Mouse (Mus musculus): ENCODE measurements around the gene H2afx.
"Not testable (repeated sequence)": the region's sequence is repeated elsewhere in the genome, so short reads cannot be mapped to it uniquely, and the experiment has no call there.

Gene H2afx

DNA sequence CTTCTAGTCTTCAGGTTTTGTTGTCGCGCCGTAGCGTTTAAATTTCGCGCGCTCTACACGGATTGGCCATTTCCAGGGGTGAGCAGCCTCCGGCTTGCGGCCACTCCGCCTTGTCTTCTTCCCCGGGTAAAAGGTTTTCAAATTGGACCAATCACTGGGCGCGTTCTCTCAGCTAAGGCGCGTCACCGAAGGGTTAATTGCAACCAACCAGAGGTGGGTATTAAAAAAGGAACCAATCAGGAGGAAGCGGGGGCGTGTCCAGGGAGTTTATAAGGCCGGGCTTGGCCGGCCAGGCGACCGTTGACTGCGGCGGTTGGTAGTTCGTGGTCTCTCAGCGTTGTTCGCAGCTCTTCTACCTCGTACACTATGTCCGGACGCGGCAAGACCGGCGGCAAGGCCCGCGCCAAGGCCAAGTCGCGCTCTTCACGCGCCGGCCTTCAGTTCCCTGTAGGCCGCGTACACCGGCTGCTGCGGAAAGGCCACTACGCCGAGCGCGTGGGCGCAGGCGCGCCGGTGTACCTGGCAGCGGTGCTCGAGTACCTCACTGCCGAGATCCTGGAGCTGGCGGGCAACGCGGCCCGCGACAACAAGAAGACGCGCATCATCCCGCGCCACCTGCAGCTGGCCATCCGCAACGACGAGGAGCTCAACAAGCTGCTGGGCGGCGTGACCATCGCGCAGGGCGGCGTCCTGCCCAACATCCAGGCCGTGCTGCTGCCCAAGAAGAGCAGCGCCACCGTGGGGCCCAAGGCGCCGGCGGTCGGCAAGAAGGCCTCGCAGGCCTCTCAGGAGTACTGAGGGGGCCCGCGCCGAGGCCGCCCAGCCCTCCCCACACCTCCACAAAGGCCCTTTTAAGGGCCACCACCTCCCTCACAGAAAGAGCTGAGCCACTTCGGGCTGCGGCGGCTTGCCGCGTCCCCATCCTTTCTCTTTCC lies at the start of gene H2afx:
H2afx (plus strand) TSS at position 299 of the 935 bp plus-strand sequence.
- DNase-seq, result peak; percentile 100

GRCm38 (mm10) chr9:44286256-44286850 lies 48.1 kb upstream of the H2afx start:
- DNase-seq, result no peak

- no peak for DNase-seq
Observed at GRCm38 (mm10) chr9:44287003-44287400, 47.5 kb upstream of the H2afx start.

- no peak for DNase-seq
Observed at GRCm38 (mm10) chr9:44287401-44288075, 47.0 kb upstream of the H2afx start.

GRCm38 (mm10) chr9:44288076-44288958 lies 46.2 kb upstream of the H2afx start, which contains the start of gene Abcg4:
Gene Abcg4 (minus strand): TSS chr9:44288615.
- DNase-seq, result no peak

GRCm38 (mm10) chr9:44288959-44289291 lies 45.6 kb upstream of the H2afx start:
- no peak for DNase-seq

DNA sequence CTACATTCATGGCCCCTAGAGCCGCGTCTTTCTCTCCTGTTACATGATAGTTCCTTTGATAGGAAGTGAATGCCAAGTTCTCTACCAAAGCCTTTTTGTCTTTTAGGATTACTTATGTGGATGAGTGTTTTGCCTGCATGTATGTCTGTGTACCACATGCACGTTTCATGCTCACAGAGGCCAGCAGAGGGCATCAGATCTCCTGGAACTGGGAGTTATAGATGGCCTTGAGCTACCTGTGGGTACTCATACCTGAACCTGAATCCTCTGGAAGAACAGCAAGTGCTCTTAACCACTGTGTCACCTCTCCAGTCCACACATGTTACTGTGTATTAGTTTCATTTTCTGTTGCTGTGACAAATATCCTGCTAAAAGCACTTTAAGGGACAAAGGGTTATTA lies 42.0 kb upstream of the H2afx start:
- DNase-seq, result peak; percentile 54

- not testable (repeated sequence) for DNase-seq
Observed at GRCm38 (mm10) chr9:44300001-44300400, 34.5 kb upstream of the H2afx start.

DNA sequence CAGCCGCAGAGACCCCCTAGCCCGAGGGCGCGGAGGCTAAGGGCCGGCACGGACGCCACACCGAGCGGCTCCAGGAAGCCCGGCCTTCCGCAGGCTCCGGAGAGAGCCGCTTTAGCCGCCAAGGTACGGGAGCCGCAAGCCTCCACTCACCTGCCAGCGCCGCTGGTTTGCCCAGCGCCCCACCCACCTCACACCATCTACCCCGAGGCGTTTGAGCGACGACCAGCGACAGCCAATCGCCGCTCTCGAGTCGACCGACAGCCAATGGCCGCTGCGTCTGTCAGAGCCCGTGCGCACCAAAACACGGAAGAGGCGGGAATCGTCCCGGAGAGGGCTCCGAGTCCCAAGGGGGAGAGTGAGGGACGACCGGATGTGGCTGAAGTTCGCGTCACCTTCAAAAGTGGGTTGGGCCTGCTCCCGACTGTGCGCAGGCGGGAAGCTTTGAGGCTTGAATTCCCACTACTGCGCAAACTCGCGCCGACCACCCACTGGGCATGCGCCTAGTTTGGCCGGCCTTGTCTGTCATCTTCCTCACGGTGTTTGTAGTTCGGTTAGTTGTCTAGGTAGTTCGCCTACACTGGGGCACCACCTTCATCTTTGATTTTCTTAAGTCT lies 28.9 kb upstream of the H2afx start, which contains the start of gene Hinfp:
Hinfp (minus strand) TSS at position 206 of the 614 bp plus-strand sequence.
- peak; percentile 99 for DNase-seq

DNA sequence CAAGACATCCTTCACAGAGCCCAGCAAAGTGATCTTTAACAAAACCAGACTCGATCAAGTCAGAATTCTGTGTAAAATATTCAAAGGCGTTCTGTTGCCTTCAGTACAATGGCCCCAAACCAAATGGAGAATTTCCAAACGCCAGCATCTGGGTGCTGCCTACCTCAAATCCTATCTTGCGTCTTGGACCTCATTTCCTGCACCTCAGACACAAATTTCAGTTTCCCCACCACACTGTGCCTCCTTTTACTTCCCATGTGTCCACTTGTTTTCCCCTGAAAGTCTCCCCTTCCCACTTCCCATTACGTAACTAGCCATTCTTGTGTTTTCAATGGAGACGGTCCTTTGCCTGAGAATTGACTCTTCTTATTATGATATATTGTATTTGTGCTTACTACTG lies 28.0 kb upstream of the H2afx start:
- no peak for DNase-seq

GRCm38 (mm10) chr9:44307248-44307647 lies 27.2 kb upstream of the H2afx start:
- no peak for DNase-seq

GRCm38 (mm10) chr9:44309756-44310155 lies 24.7 kb upstream of the H2afx start:
- DNase-seq, result no peak

DNA sequence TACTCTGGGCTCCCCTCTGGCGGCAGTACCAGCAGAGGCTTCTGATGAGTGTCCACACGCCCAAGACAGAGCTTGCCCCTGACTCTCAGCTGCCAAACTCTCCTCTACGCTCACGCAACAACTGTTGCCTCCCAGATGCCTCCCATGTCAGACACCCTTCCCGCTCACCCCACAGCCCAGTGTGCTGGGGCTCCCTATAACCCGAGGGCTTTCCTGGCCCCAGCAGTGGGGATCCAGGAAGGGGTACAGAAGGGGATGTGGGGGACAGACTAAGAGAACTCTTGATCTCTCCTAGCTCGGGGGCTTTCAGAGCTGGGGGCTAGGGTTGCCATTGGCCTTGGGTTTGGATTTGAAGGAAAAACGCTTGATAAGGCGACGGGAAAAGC lies 23.8 kb upstream of the H2afx start:
- DNase-seq, result no peak

DNA sequence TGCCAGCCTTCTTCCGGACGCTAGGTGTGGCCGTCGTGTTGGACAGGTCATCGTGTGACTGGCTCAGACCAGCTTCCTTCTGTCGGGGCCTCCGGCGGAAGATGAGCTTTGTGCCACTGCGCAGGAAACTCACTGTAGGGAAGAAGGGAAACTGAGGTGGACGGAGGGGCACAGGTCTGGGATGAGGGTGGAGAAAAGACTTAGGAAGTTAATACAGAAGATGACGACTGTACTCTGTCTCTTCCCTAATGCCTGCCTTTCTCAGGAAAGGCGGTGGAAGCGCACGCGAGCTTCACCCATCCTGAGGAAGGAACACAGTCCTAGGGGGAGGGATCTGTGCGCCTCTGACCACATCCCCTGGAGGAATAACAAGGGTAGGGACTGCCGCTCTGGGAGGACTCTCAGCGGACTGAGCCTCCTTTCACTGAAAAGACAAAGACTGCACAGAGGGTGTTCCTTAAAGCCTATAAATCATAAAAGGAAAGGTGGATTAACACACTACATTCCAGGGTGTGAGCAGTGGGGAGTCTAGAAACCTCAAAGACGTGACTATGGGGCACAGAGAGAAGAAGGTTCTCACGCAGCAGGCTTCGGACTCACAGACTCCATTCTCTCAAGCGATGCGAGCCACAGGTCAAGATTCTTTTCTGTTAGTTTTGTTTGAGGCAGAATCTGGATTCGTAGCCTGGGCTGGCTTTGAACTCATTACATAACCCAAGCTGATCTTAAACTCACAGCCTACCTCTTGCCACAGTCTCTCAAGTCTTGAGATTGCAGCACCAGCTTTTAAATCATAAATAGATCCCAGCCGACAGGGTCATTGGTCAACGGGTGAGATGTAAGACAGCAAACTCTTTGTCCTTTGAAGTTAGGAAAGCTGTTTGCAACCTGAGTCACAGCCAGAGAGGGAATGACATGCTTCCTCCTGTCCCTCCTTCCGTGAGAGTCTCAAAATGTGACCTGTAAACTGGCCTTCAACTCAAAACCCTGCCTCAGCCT lies 23.1 kb upstream of the H2afx start:
- peak; percentile 62 for DNase-seq

- no peak for DNase-seq
Observed at GRCm38 (mm10) chr9:44313476-44314256, 20.8 kb upstream of the H2afx start.

GRCm38 (mm10) chr9:44314257-44314547 lies 20.3 kb upstream of the H2afx start:
- DNase-seq, result no peak

DNA sequence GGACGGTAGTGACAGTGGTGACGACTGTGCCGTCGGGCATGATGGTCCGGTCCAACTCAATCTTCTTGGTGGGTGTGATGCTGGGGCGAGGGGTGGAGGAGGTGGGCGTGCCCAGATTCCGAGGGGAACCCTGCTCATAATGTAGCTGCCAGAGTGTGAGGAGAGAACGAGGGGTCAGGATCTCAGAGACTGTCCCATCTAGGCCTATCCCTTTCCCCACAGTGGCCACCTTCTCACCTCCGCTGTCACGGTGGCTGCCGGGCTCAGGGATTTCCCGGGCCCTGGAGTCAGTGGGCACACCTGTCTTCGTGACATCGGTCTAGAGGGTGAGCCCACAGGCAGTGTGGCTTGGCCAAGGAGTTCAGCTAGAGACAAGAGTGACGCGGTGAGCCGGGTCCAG lies 19.6 kb upstream of the H2afx start:
- no peak for DNase-seq

DNA sequence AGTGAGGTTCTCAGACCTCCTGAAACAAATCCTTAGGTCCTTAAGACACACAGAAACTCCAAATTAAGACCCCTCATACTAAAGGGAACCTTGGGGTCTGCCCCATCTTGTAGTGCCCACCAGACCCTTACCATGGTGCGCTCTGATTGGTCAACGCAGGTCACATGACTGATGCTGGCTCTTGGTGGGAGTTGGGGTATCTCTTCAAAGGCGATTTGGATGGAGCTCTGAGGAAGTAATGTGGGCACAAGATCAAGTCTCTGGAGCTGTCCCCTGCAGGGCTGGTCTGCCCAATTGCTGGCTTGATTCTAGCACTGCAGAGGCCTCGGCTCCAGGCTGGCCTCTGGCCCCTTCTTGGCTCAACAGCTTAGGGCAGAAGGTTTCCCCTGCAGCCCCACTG lies 17.0 kb upstream of the H2afx start:
- no peak for DNase-seq

GRCm38 (mm10) chr9:44318076-44318825 lies 16.2 kb upstream of the H2afx start:
- peak; percentile 84 for DNase-seq

DNA sequence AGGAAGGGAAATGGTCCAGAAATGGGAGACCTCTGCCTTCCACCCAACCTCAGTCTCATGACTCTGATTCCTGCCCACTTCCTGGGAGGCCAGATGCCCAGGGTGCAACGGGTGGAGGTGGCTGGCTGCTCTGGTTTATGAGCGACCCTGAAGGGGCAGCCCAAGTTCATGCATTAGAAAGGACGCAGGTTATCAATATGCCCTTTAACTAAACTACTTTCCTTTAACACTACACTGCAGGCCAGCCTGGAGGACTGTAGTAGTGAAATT lies 15.7 kb upstream of the H2afx start:
- peak; percentile 73 for DNase-seq

Measured in kidney, adult 11 months (tissue).